In the genomic region with DNA sequence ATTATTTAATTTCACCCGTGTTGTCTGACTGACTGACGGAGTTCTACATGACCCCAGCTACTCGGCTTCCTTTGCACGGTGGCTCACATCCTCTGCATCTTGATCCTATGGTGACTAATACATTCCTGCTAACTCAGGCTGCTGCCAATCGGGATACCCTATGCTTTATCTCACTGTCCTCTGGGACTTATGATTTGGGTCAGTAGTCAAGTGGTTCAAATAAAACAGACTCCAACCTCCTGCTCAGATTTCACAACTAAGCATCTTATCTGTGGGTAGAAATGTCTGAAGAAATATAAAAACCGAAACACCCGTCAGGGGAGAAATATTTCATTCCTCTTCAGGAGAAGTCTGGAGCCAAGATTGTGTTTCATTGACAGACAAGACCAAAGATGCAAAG, we compare ENCODE assay signal across 19 mouse cellular contexts. TPM values are rescaled to one million over a fixed set of nuclear protein-coding genes. Genes with fewer than 3 reads are reported as not detected.
DNase-seq lines count a peak whose midpoint lies in the region; TF ChIP-seq lines count a peak whose summit lies in the region.
"Had no signal": no experiment of that assay in that cellular context is flagged by ENCODE, and none has a peak within 500 bp of the region (broad histone marks: within the 10 kb centered on the region; RNA-seq: fewer than 3 reads in every experiment).

No protein-coding gene starts in this region.

- no peak for TF ChIP-seq RAD21 in CH12.LX (IDR thresholded peaks at IDR 0.05; ENCODE audit: low read depth, low read length)

- H3K9ac ChIP-seq in CH12.LX (ENCODE audit: insufficient read depth, low read depth), result no peak overlapping the region
- H3K9ac ChIP-seq: forebrain, embryonic 12.5 days; limb, embryonic 15.5 days; liver, embryonic 15.5 days; lung, embryonic 15.5 days; neural tube, embryonic 13.5 days had no signal

- no peaks in the 10 kb centered on the region for H3K27me3 ChIP-seq in CH12.LX (replicated peaks)
- H3K27me3 ChIP-seq: forebrain, embryonic 12.5 days; limb, embryonic 15.5 days; liver, embryonic 15.5 days; lung, embryonic 15.5 days; megakaryocyte, embryonic 14.5 days; neural tube, embryonic 13.5 days had no signal

- no peaks in the 10 kb centered on the region for H3K36me3 ChIP-seq in CH12.LX (replicated peaks in 1 of 2; ENCODE audit: control insufficient read depth in 1 of 2, insufficient read depth in 1 of 2, low read length in 1 of 2)
- H3K36me3 ChIP-seq: embryonic facial prominence, embryonic 10.5 days; forebrain, embryonic 12.5 days; limb, embryonic 15.5 days; liver, embryonic 15.5 days; lung, embryonic 15.5 days had no signal

- dilution Hi-C loops in CH12.LX (cut with MboI; ENCODE audit: extremely low pct_ligation_motif_present, extremely low pct_unique_long_range_greater_than_20kb, low sequenced_read_pairs), result no loop called here

- no peak overlapping the region for H3K27ac ChIP-seq in CH12.LX (ENCODE audit: insufficient read depth, low read depth)
- H3K27ac ChIP-seq in embryonic fibroblast, embryonic 13.5 days (ENCODE audit: insufficient read depth, low read length), result 0 out of 2 replicates have a peak overlapping the region, but pooled peaks have one; percentile 22
- H3K27ac ChIP-seq: limb, embryonic 15.5 days; liver, embryonic 15.5 days; lung, embryonic 15.5 days had no signal

- TF ChIP-seq POLR2A in CH12.LX (IDR thresholded peaks at IDR 0.05; ENCODE audit: low read depth, low read length), result no peak
- TF ChIP-seq POLR2A in embryonic fibroblast, embryonic 13.5 days (IDR thresholded peaks at IDR 0.05; ENCODE audit: low read depth, low read length), result no peak

- in situ Hi-C loops in CH12.LX (cut with MboI; ENCODE audit: low pct_ligation_motif_present, low pct_unique_long_range_greater_than_20kb, low sequenced_read_pairs), result loop anchor here (25.0 kb wide), 1 partner anchor 1004 kb away; a partner anchor contains a TSS

- H3K9me3 ChIP-seq in CH12.LX (replicated peaks; ENCODE audit: low read length), result no peaks in the 10 kb centered on the region
- H3K9me3 ChIP-seq: embryonic facial prominence, embryonic 10.5 days; forebrain, embryonic 12.5 days; limb, embryonic 15.5 days; liver, embryonic 15.5 days; lung, embryonic 15.5 days; megakaryocyte, embryonic 14.5 days; neural tube, embryonic 13.5 days had no signal

- no peak for TF ChIP-seq CTCF in CH12.LX (conservative IDR thresholded peaks at IDR 0.05 in 1 of 2, IDR thresholded peaks at IDR 0.05 in 1 of 2; ENCODE audit: low read depth in 2 of 2, low read length in 2 of 2)
- TF ChIP-seq CTCF in embryonic fibroblast, embryonic 13.5 days (IDR thresholded peaks at IDR 0.05; ENCODE audit: borderline replicate concordance, insufficient read depth, low read length), result no peak

- DNase-seq in heart, adult 9 months (ENCODE audit: low spot score in 2 of 2), result peak; percentile 19 to 31
- no peak for DNase-seq in heart, adult 11 months
- peak; percentile 42 for DNase-seq in 3134 (ENCODE audit: extremely low read depth, insufficient read length, low spot score)
- no peak for DNase-seq in CH12.LX (ENCODE audit: extremely low read depth)
- DNase-seq in ovary, postnatal 10 days (ENCODE audit: low spot score), result no peak
- no peak for DNase-seq in embryo, embryonic 9.5 days (ENCODE audit: extremely low spot score)
- DNase-seq: adrenal gland, postnatal 25 days; cerebellum, adult 8-10 months; kidney, postnatal 4 days; lung, postnatal 36 days had no signal

- TF ChIP-seq EP300 in CH12.LX (IDR thresholded peaks at IDR 0.05; ENCODE audit: low read length), result no peak

- peak overlapping the region; percentile 37; the same call in 1 of the 2 replicates for H3K4me2 ChIP-seq in CH12.LX (ENCODE audit: insufficient read depth, low read depth, poor library complexity, severe bottlenecking)
- H3K4me2 ChIP-seq: limb, embryonic 15.5 days; liver, embryonic 15.5 days; lung, embryonic 15.5 days; neural tube, embryonic 13.5 days had no signal

- no peaks in the 10 kb centered on the region for H3K79me2 ChIP-seq in CH12.LX (replicated peaks; ENCODE audit: control insufficient read depth, extremely low read depth, insufficient read depth, poor library complexity, severe bottlenecking)

- H3K4me3 ChIP-seq in CH12.LX (replicated peaks in 1 of 3; ENCODE audit: low read depth in 2 of 3, low read length in 2 of 3, poor library complexity in 1 of 3), result no peak overlapping the region
- no peak overlapping the region for H3K4me3 ChIP-seq in embryonic fibroblast, embryonic 13.5 days (ENCODE audit: insufficient read depth, low read length)
- H3K4me3 ChIP-seq: embryonic facial prominence, embryonic 10.5 days; forebrain, embryonic 12.5 days; limb, embryonic 15.5 days; liver, embryonic 15.5 days; lung, embryonic 15.5 days; megakaryocyte, embryonic 14.5 days; neural tube, embryonic 13.5 days had no signal

- H3K4me1 ChIP-seq in CH12.LX (ENCODE audit: control insufficient read depth in 1 of 2, insufficient read depth in 2 of 2), result peaks cover 21 to 51% of the 10 kb centered on the region in 2 experiments
- peaks cover 21% of the 10 kb centered on the region for H3K4me1 ChIP-seq in embryonic fibroblast, embryonic 13.5 days (ENCODE audit: control insufficient read depth, insufficient read depth, low read length)
- H3K4me1 ChIP-seq: liver, embryonic 15.5 days; lung, embryonic 15.5 days; megakaryocyte, embryonic 14.5 days had no signal

TF ChIP-seq in CH12.LX, 34 proteins besides CTCF, POLR2A, EP300 and RAD21:
- TF ChIP-seq MAFK (IDR thresholded peaks at IDR 0.05; ENCODE audit: insufficient replicate concordance, low read length) (no peak), PAX5 (IDR thresholded peaks at IDR 0.05; ENCODE audit: low read length) (no peak), ZNF384 (IDR thresholded peaks at IDR 0.05; ENCODE audit: low read depth, low read length) (no peak), SIN3A (IDR thresholded peaks at IDR 0.05; ENCODE audit: low read length) (no peak), ETS1 (conservative IDR thresholded peaks at IDR 0.05; ENCODE audit: low read depth, low read length) (no peak), ZMIZ1 (IDR thresholded peaks at IDR 0.05; ENCODE audit: low read depth, low read length) (no peak), MEF2A (IDR thresholded peaks at IDR 0.05; ENCODE audit: borderline replicate concordance, low read depth, low read length) (no peak), ZC3H11A (IDR thresholded peaks at IDR 0.05; ENCODE audit: low read depth, low read length) (no peak), JUN (IDR thresholded peaks at IDR 0.05; ENCODE audit: insufficient read depth, low read depth, low read length) (no peak), HCFC1 (IDR thresholded peaks at IDR 0.05; ENCODE audit: low read depth, low read length) (no peak)

RNA-seq across cellular contexts. Expression of a gene that starts 47.4 kb away (rescaled TPM):
- total RNA-seq in CH12.LX (2012; rRNA removed) (0.50 and 0.59 TPM in 2 replicates), CH12.LX (2014; rRNA removed) (0.67 and 0.68 TPM in 2 replicates)
- 0.44 and 0.68 TPM in 2 replicates for polyA plus RNA-seq in CH12.LX (2012; ENCODE audit: insufficient read length, low read depth)
- 9.6 and 14.8 TPM in 2 replicates for polyA plus RNA-seq in embryonic fibroblast, embryonic 13.5 days (2011; ENCODE audit: insufficient read length, low read depth, missing spikeins)
- polyA plus RNA-seq: activated CD4-positive, CD25-positive, alpha-beta regulatory T cell, adult 4 months had no signal

Comparison
In these comparisons a context has a peak if more than half of its experiments do, and no peak if none do; other contexts are left out.
1. DNase-seq: peak in heart, adult 9 months (2 of 2) and 3134 (single experiment); none in heart, adult 11 months (single experiment), CH12.LX (single experiment), ovary, postnatal 10 days (single experiment) and embryo, embryonic 9.5 days (single experiment).